Comparison of ENCODE assay signal across 10 mouse cellular contexts in the genomic region with DNA sequence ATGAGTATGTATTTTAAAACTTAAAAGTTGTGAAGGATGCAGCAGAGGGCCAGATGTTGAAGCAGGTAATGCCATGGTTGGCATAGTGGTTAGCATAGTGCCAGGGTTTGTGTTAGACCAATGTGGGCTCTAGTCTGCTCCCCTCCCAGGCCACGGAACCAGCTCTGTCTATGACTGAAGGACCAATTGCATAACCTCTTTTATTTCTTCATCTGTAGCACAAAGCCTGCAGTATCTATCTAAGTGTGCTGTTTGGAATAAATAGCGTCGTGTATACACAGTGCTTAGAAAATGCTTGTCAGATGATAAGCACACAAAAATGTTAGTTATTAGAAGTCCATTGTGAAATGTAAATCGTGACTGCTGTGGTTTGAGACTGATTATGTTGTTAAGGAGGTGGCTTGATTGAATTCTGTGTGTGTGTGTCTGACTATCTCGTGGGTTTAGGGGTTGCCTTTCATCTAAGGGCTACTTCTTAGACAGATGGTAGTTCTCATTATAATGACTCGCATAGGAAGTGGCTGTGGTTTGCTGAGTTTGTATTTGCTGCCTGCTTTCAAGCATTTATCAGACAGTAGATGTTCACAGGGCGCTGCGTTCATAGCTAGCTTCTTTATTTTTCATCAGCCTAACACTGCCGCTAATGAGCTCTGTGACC. TPM values are rescaled to one million over a fixed set of nuclear protein-coding genes. Genes with fewer than 3 reads are reported as not detected.
DNase-seq lines count a peak whose midpoint lies in the region; ATAC-seq and TF ChIP-seq lines count a peak whose summit lies in the region.
"Had no signal": no experiment of that assay in that cellular context is flagged by ENCODE, and none has a peak within 500 bp of the region (broad histone marks: within the 10 kb centered on the region; RNA-seq: fewer than 3 reads in every experiment).

No protein-coding gene starts in this region.

- no peak overlapping the region for H3K4me2 ChIP-seq in hindbrain, embryonic 16.5 days (ENCODE audit: low read length)
- no peak overlapping the region for H3K4me2 ChIP-seq in hindbrain, postnatal 0 days (ENCODE audit: low read depth, low read length)
- H3K4me2 ChIP-seq: embryonic facial prominence, embryonic 12.5 days; midbrain, embryonic 12.5 days had no signal

- H3K4me1 ChIP-seq in hindbrain, embryonic 16.5 days (ENCODE audit: control insufficient read depth, insufficient read depth, low read depth, low read length) = peaks cover 14% of the 10 kb centered on the region
- 0 out of 2 replicates have a peak, but pooled peaks cover 4% of the 10 kb centered on the region for H3K4me1 ChIP-seq in hindbrain, postnatal 0 days (ENCODE audit: insufficient read depth, low read length)

- H3K4me3 ChIP-seq in hindbrain, embryonic 16.5 days (ENCODE audit: low read length) = no peak overlapping the region
- no peak overlapping the region for H3K4me3 ChIP-seq in hindbrain, postnatal 0 days (ENCODE audit: low read length)
- H3K4me3 ChIP-seq: embryonic facial prominence, embryonic 12.5 days; midbrain, embryonic 12.5 days had no signal

- ATAC-seq in hindbrain, embryonic 16.5 days = 0 out of 2 replicates have a peak, but pooled peaks have one; percentile 54
- no peak for ATAC-seq in hindbrain, postnatal 0 days
- ATAC-seq in inflammation-experienced regulatory T-cells, adult 6 months = peak; percentile 74

- H3K27ac ChIP-seq in hindbrain, embryonic 16.5 days (ENCODE audit: low read depth, low read length) = no peak overlapping the region
- H3K27ac ChIP-seq in hindbrain, postnatal 0 days = no peak overlapping the region
- H3K27ac ChIP-seq: embryonic facial prominence, embryonic 12.5 days; midbrain, embryonic 12.5 days had no signal

- 65% methylated on average over 9 of the region's 9 CpGs for WGBS in hindbrain, embryonic 16.5 days
- 58% methylated on average over 9 of the region's 9 CpGs for WGBS in hindbrain, postnatal 0 days

- H3K9me3 ChIP-seq in hindbrain, embryonic 16.5 days (ENCODE audit: control insufficient read depth, low read length) = no peaks in the 10 kb centered on the region
- no peaks in the 10 kb centered on the region for H3K9me3 ChIP-seq in hindbrain, postnatal 0 days (ENCODE audit: low read length)
- H3K9me3 ChIP-seq: embryonic facial prominence, embryonic 12.5 days; midbrain, embryonic 12.5 days had no signal

- H3K36me3 ChIP-seq in hindbrain, embryonic 16.5 days (ENCODE audit: control insufficient read depth, insufficient read depth, low read length) = no peaks in the 10 kb centered on the region
- H3K36me3 ChIP-seq in hindbrain, postnatal 0 days (ENCODE audit: insufficient read depth, low read length) = no peaks in the 10 kb centered on the region
- H3K36me3 ChIP-seq: embryonic facial prominence, embryonic 12.5 days; midbrain, embryonic 12.5 days had no signal

- no peak overlapping the region for H3K9ac ChIP-seq in hindbrain, embryonic 16.5 days (ENCODE audit: low read depth, low read length)
- no peak overlapping the region for H3K9ac ChIP-seq in hindbrain, postnatal 0 days (replicated peaks; ENCODE audit: low read length)
- H3K9ac ChIP-seq: embryonic facial prominence, embryonic 12.5 days; midbrain, embryonic 12.5 days had no signal

- H3K27me3 ChIP-seq in hindbrain, embryonic 16.5 days (replicated peaks; ENCODE audit: control insufficient read depth, insufficient read depth, low read length) = no peaks in the 10 kb centered on the region
- no peaks in the 10 kb centered on the region for H3K27me3 ChIP-seq in hindbrain, postnatal 0 days (ENCODE audit: insufficient read depth, low read length)
- H3K27me3 ChIP-seq: embryonic facial prominence, embryonic 12.5 days; midbrain, embryonic 12.5 days had no signal

- no peak for DNase-seq in hindbrain, postnatal 0 days (ENCODE audit: low spot score)
- DNase-seq in 3T3-L1 (ENCODE audit: low read depth, low spot score) (peak; percentile 41), 416B (ENCODE audit: low read depth) (peak; percentile 73)
- DNase-seq in ovary, postnatal 10 days (ENCODE audit: low spot score) = no peak
- DNase-seq in layer of hippocampus, postnatal 10 days (ENCODE audit: low spot score in 2 of 2) = no peak
- DNase-seq: adrenal gland, postnatal 14 days had no signal

- no peak for TF ChIP-seq CTCF in hindbrain, postnatal 0 days (IDR thresholded peaks at IDR 0.05; ENCODE audit: low read depth)

RNA-seq across cellular contexts. Expression of gene Prkce, which starts 17.1 kb away (rescaled TPM):
- polyA plus RNA-seq in hindbrain, embryonic 16.5 days (2015; fragmentation: Nextera tagmentation; extraction: Ambion mirVana) = 35.7 and 36.4 TPM in 2 replicates
- total RNA-seq in hindbrain, postnatal 0 days (2014; rRNA removed) = 53.5 and 55.8 TPM in 2 replicates
- polyA plus RNA-seq in hindbrain, postnatal 0 days (2015; fragmentation: Nextera tagmentation; extraction: Ambion mirVana) = 47.4 and 50.8 TPM in 2 replicates
- 1 to 10 TPM; 2.8 to 6.4 (median 5.2) TPM for polyA plus RNA-seq in inflammation-experienced regulatory T-cells, adult 6 months (2017; shearing (Covaris generic))
- total RNA-seq in layer of hippocampus, postnatal 10 days (2021) = 100 to 1,000 TPM; 315 to 338 TPM

RNA-seq across cellular contexts. Expression of gene Srbd1, which starts 39.7 kb away (rescaled TPM):
- polyA plus RNA-seq in hindbrain, embryonic 16.5 days (2015; fragmentation: Nextera tagmentation; extraction: Ambion mirVana) = 13.3 and 13.7 TPM in 2 replicates
- total RNA-seq in hindbrain, postnatal 0 days (2014; rRNA removed) = 8.6 and 12.1 TPM in 2 replicates
- polyA plus RNA-seq in hindbrain, postnatal 0 days (2015; fragmentation: Nextera tagmentation; extraction: Ambion mirVana) = 7.4 and 7.9 TPM in 2 replicates
- polyA plus RNA-seq in inflammation-experienced regulatory T-cells, adult 6 months (2017; shearing (Covaris generic)) = 10 to 100 TPM; 11.2 to 13.0 (median 11.3) TPM
- total RNA-seq in layer of hippocampus, postnatal 10 days (2021) = 10 to 100 TPM; 14.6 to 14.8 TPM

Comparison
In these comparisons a context has a peak if more than half of its experiments do, and no peak if none do; other contexts are left out.
1. DNase-seq: peak in 3T3-L1 (single experiment) and 416B (single experiment); none in hindbrain, postnatal 0 days (single experiment), ovary, postnatal 10 days (single experiment) and layer of hippocampus, postnatal 10 days (0 of 2).